Mouse (Mus musculus) bone marrow macrophage, adult 2 months (primary cell): Measurements from ENCODE around the gene Krtap13-1.
"Not testable (repeated sequence)": the region's sequence is repeated elsewhere in the genome, so short reads cannot be mapped to it uniquely, and the experiment has no call there.

Source experiments
- CTCF ChIP-seq: IDR thresholded peaks from 2 replicates; pipeline ENCODE4 v1.5.1; 2012; ENCODE audit warnings: low read depth, mild to moderate bottlenecking, low read length, moderate library complexity
- POLR2A ChIP-seq: IDR thresholded peaks from 2 replicates; pipeline ENCODE4 v1.6.1; 2012; ENCODE audit warnings: mild to moderate bottlenecking, low read depth, low read length, borderline replicate concordance

GRCm38 (mm10) chr16:88758547-88758946, 29.9 kb downstream of the Krtap13-1 start, which contains the start of gene 2310034C09Rik:
- not testable (repeated sequence) for TF ChIP-seq CTCF, POLR2A
